Mouse (Mus musculus): ENCODE measurements around the gene Wdr18. TPM values are rescaled to one million over a fixed set of nuclear protein-coding genes. Genes with fewer than 3 reads are reported as not detected.

The Wdr18 gene
- polyA plus RNA-seq, 1 experiment from 2014 or later = 107 TPM

DNA sequence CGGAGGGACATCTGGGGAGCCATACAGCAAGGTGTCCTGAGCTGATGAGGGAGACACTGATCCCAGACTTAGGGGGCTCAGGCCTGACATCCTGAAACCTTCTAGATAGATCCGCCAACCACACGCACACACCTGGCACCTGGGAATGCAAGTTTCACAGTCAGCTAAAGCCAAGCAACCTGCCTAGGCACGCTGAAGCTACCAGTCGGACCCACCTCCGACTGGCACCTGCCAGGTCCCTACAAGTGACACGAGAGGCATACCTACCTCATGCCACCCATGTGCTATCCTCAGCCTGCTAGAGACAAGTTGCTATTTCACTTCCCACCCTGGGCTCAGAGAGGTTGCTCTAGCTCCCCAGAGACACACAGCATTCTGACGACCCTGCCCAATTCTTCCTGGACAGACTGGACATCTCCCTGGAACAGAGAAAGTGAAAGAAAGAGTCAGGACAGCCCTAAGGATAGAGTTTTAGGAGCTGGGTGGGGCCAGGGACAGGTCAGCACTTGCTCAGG is 29.4 kb downstream of the Wdr18 start:
- Histone ChIP-seq H3K36me3 (ENCODE audit: control insufficient read depth, insufficient read depth, low read length) (peaks cover 22% of the 10 kb centered on the region), H3K4me2 (replicated peaks; ENCODE audit: low read depth, low read length) (peak overlapping the region; percentile 53), H3K27ac (ENCODE audit: low read length) (peak overlapping the region; percentile 98), H3K27me3 (ENCODE audit: control insufficient read depth, insufficient read depth, low read length) (no peaks in the 10 kb centered on the region), H3K9me3 (ENCODE audit: control insufficient read depth, low read depth, low read length) (peaks cover 7% of the 10 kb centered on the region; the same call in 1 of the 2 replicates), H3K9ac (replicated peaks; ENCODE audit: low read depth, low read length) (peak overlapping the region; percentile 85), H3K4me1 (ENCODE audit: control insufficient read depth, insufficient read depth, low read length) (peaks cover 32% of the 10 kb centered on the region), H3K4me3 (ENCODE audit: low read depth, low read length) (peak overlapping the region; percentile 76)
- 21% methylated on average over 8 of the region's 8 CpGs for WGBS
- ATAC-seq (ENCODE audit: insufficient number of reproducible peaks, insufficient read depth, low FRiP score, low read depth) = no peak

DNA sequence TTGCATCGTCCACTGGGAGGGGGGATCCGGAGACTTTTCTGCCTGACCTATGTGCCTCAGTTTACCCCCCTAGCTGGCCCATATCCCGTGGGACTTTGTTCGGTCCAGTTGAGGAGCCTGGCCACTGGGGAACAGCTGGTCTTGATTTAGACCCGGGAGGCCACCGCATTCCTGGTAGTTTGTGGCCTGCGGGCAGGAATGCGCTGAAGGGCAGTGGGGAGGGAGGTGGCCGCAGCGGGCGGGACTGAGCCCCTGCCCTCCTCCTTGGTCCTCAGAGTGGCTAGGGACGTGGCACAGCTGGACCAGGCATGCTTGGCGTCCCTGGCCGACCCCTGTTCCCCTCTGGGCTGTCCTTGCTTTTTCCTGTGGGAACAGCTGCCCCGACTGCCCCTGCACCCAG is 29.9 kb downstream of the Wdr18 start:
- ATAC-seq (ENCODE audit: insufficient number of reproducible peaks, insufficient read depth, low FRiP score, low read depth) = no peak
- WGBS = 20% methylated on average over 15 of the region's 15 CpGs
- peaks cover 27% of the 10 kb centered on the region for H3K36me3 ChIP-seq (ENCODE audit: control insufficient read depth, insufficient read depth, low read length)
- peaks cover 7% of the 10 kb centered on the region; the same call in 1 of the 2 replicates for H3K9me3 ChIP-seq (ENCODE audit: control insufficient read depth, low read depth, low read length)
- peak overlapping the region; percentile 85 for H3K9ac ChIP-seq (replicated peaks; ENCODE audit: low read depth, low read length)
- H3K27me3 ChIP-seq (ENCODE audit: control insufficient read depth, insufficient read depth, low read length) = no peaks in the 10 kb centered on the region
- peak overlapping the region; percentile 98; the same call in 1 of the 2 replicates for H3K27ac ChIP-seq (ENCODE audit: low read length)
- peak overlapping the region; percentile 53 for H3K4me2 ChIP-seq (replicated peaks; ENCODE audit: low read depth, low read length)
- peaks cover 32% of the 10 kb centered on the region for H3K4me1 ChIP-seq (ENCODE audit: control insufficient read depth, insufficient read depth, low read length)
- H3K4me3 ChIP-seq (ENCODE audit: low read depth, low read length) = peak overlapping the region; percentile 76

DNA sequence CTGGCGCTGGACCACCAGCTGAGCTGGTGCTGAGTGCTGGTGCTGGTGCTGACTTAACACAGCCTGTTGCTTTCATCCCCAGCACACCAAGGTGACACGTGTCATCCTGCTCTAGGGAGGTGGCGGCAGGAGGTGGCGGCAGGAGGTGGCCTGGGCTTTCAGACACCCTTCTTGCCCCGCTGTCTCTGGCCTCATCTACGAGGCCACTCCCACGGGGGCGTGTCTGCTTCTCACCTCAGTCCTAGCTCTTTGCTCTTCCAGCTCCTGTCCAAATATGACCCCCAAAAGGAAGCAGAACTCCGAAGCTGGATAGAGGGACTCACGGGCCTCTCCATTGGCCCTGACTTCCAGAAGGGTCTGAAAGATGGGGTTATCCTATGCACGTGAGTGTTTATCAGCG is 31.1 kb downstream of the Wdr18 start:
- Histone ChIP-seq H3K4me2 (replicated peaks; ENCODE audit: low read depth, low read length) (peak overlapping the region; percentile 29), H3K9me3 (ENCODE audit: control insufficient read depth, low read depth, low read length) (peaks cover 7% of the 10 kb centered on the region; the same call in 1 of the 2 replicates), H3K27ac (ENCODE audit: low read length) (no peak overlapping the region), H3K27me3 (ENCODE audit: control insufficient read depth, insufficient read depth, low read length) (no peaks in the 10 kb centered on the region), H3K36me3 (ENCODE audit: control insufficient read depth, insufficient read depth, low read length) (peaks cover 32% of the 10 kb centered on the region), H3K4me1 (ENCODE audit: control insufficient read depth, insufficient read depth, low read length) (peaks cover 27% of the 10 kb centered on the region), H3K4me3 (ENCODE audit: low read depth, low read length) (peak overlapping the region; percentile 76; the same call in 1 of the 2 replicates), H3K9ac (replicated peaks; ENCODE audit: low read depth, low read length) (no peak overlapping the region)
- ATAC-seq (ENCODE audit: insufficient number of reproducible peaks, insufficient read depth, low FRiP score, low read depth) = no peak
- 70% methylated on average over 12 of the region's 12 CpGs for WGBS

- Histone ChIP-seq H3K36me3 (ENCODE audit: control insufficient read depth, insufficient read depth, low read length) (peaks cover 32% of the 10 kb centered on the region), H3K27me3 (ENCODE audit: control insufficient read depth, insufficient read depth, low read length) (no peaks in the 10 kb centered on the region), H3K9me3 (ENCODE audit: control insufficient read depth, low read depth, low read length) (peaks cover 7% of the 10 kb centered on the region; the same call in 1 of the 2 replicates), H3K9ac (replicated peaks; ENCODE audit: low read depth, low read length) (no peak overlapping the region), H3K4me1 (ENCODE audit: control insufficient read depth, insufficient read depth, low read length) (peaks cover 23% of the 10 kb centered on the region), H3K4me3 (ENCODE audit: low read depth, low read length) (peak overlapping the region; percentile 76; the same call in 1 of the 2 replicates), H3K4me2 (replicated peaks; ENCODE audit: low read depth, low read length) (0 out of 2 replicates have a peak overlapping the region, but pooled peaks have one; percentile 29), H3K27ac (ENCODE audit: low read length) (no peak overlapping the region)
- 85% methylated on average over 6 of the region's 6 CpGs for WGBS
- no peak for ATAC-seq (ENCODE audit: insufficient number of reproducible peaks, insufficient read depth, low FRiP score, low read depth)
Measured at GRCm38 (mm10) chr10:79991548-79991947, 31.6 kb downstream of the Wdr18 start.

DNA sequence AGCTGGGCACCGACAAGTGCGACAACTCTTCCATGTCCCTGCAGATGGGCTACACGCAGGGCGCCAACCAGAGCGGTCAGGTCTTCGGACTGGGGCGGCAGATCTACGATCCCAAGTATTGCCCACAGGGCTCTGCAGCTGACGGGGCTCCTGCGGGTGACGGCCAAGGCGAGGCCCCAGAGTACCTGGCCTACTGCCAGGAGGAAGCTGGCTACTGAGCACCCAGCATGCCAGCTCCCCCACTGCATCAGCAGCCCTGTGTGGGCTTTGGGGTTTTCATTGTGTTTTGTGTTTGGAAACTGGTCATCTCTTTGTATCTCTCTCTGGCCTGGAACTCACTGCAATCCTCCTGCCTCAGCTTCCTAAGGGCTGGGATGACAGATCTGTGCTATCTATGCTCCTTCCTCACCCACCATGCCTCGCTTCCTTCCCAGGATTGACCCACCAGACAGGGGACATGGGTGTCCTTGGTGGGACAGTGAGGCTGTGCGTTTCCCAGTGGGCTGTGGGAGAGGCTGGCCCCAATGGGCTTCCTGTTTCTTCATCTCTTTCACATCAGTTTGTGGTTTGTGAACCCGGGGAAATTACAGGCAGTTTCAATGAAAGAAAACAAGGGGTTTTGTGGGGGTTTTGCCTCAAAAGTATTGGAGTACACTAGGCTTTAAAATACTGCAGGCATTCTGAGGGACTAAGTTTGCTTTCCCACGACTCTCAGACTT is 34.6 kb downstream of the Wdr18 start:
- Histone ChIP-seq H3K4me1 (ENCODE audit: control insufficient read depth, insufficient read depth, low read length) (peaks cover 18% of the 10 kb centered on the region), H3K27me3 (ENCODE audit: control insufficient read depth, insufficient read depth, low read length) (no peaks in the 10 kb centered on the region), H3K9me3 (ENCODE audit: control insufficient read depth, low read depth, low read length) (peaks cover 7% of the 10 kb centered on the region; the same call in 1 of the 2 replicates), H3K4me2 (replicated peaks; ENCODE audit: low read depth, low read length) (no peak overlapping the region), H3K4me3 (ENCODE audit: low read depth, low read length) (no peak overlapping the region), H3K36me3 (ENCODE audit: control insufficient read depth, insufficient read depth, low read length) (peaks cover 32% of the 10 kb centered on the region), H3K27ac (ENCODE audit: low read length) (no peak overlapping the region), H3K9ac (replicated peaks; ENCODE audit: low read depth, low read length) (no peak overlapping the region)
- WGBS = 84% methylated on average over 16 of the region's 16 CpGs
- ATAC-seq (ENCODE audit: insufficient number of reproducible peaks, insufficient read depth, low FRiP score, low read depth) = no peak

GRCm38 (mm10) chr10:79995636-79996035 is 35.7 kb downstream of the Wdr18 start:
- Histone ChIP-seq H3K9ac (replicated peaks; ENCODE audit: low read depth, low read length) (no peak overlapping the region), H3K27ac (ENCODE audit: low read length) (no peak overlapping the region), H3K4me1 (ENCODE audit: control insufficient read depth, insufficient read depth, low read length) (peaks cover 12% of the 10 kb centered on the region), H3K4me3 (ENCODE audit: low read depth, low read length) (no peak overlapping the region), H3K36me3 (ENCODE audit: control insufficient read depth, insufficient read depth, low read length) (peaks cover 32% of the 10 kb centered on the region), H3K27me3 (ENCODE audit: control insufficient read depth, insufficient read depth, low read length) (no peaks in the 10 kb centered on the region), H3K4me2 (replicated peaks; ENCODE audit: low read depth, low read length) (peak overlapping the region; percentile 74; the same call in 1 of the 2 replicates), H3K9me3 (ENCODE audit: control insufficient read depth, low read depth, low read length) (peaks cover 7% of the 10 kb centered on the region; the same call in 1 of the 2 replicates)
- no peak for ATAC-seq (ENCODE audit: insufficient number of reproducible peaks, insufficient read depth, low FRiP score, low read depth)
- WGBS = 77% methylated on average over 1 of the region's 1 CpGs

- Histone ChIP-seq H3K9ac (replicated peaks; ENCODE audit: low read depth, low read length) (peak within 1 kb of the TSS; percentile 41; the same call in 1 of the 2 replicates), H3K27ac (ENCODE audit: low read length) (peak within 1 kb of the TSS; percentile 0; the same call in 1 of the 2 replicates), H3K9me3 (ENCODE audit: control insufficient read depth, low read depth, low read length) (peaks cover 3% of the 10 kb centered on the region; the same call in 1 of the 2 replicates), H3K4me2 (replicated peaks; ENCODE audit: low read depth, low read length) (peak within 1 kb of the TSS; percentile 74), H3K4me3 (ENCODE audit: low read depth, low read length) (peak within 1 kb of the TSS; percentile 45), H3K36me3 (ENCODE audit: control insufficient read depth, insufficient read depth, low read length) (peaks cover 32% of the 10 kb centered on the region), H3K27me3 (ENCODE audit: control insufficient read depth, insufficient read depth, low read length) (no peaks in the 10 kb centered on the region), H3K4me1 (ENCODE audit: control insufficient read depth, insufficient read depth, low read length) (peaks cover 8% of the 10 kb centered on the region)
- ATAC-seq (ENCODE audit: insufficient number of reproducible peaks, insufficient read depth, low FRiP score, low read depth) = peak; percentile 90
- WGBS = under 1% methylated on average over 34 of the region's 34 CpGs
Measured at GRCm38 (mm10) chr10:79996272-79997033, 36.5 kb downstream of the Wdr18 start, which contains the start of gene Abca7. Gene Abca7 (plus strand): TSS chr10:79996494.
